Mouse (Mus musculus) hematopoietic stem cell, adult 5-6 weeks (primary cell): Measurements from ENCODE around the gene Ranbp9. TPM values are rescaled to one million over a fixed set of nuclear protein-coding genes. Genes with fewer than 3 reads are reported as not detected.

Source experiments
- ATAC-seq, 2 experiments: fragments of 125-278 bp in 1 of 2; replicated peaks in 1 of 2; 2 replicates each; pipeline ENCODE4 v1.8.0; 2016 to 2017; ENCODE audit warnings: inconsistent platforms in 2 of 2, mild to moderate bottlenecking in 2 of 2, moderate number of reproducible peaks in 2 of 2, low read depth in 1 of 2, moderate TSS enrichment in 1 of 2; ENCODE audit not compliant: low FRiP score in 2 of 2, poor library complexity in 2 of 2, severe bottlenecking in 2 of 2, insufficient read depth in 1 of 2, low TSS enrichment in 1 of 2
- total RNA-seq: library from RNA; stranded (forward); fragments of 172-1452, 232-1000 nt; gene quantifications from 2 replicates; pipeline ENCODE4 v1.2.3, GENCODE M21; 2017

Gene Ranbp9
- total RNA-seq, 1 experiment from 2014 or later: 108 TPM

DNA sequence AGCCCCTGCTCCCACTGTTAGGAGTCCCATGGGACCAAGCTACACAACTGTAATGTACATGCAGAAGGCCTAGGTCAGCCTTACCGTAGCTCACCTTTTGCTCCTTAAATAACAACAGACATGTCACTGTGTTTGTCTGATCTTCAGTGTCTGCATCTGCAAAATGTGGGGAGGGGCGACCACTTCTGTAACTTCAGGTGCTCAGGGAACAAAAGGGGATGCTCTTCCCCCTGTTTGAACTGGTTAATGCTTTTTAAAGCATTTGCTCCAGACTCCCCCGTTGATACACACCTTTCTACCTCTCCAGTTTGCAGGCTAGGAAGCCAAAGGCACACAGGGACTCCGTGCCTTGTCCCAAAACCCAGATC, 19.4 kb upstream of the Ranbp9 start:
- ATAC-seq: no peak

DNA sequence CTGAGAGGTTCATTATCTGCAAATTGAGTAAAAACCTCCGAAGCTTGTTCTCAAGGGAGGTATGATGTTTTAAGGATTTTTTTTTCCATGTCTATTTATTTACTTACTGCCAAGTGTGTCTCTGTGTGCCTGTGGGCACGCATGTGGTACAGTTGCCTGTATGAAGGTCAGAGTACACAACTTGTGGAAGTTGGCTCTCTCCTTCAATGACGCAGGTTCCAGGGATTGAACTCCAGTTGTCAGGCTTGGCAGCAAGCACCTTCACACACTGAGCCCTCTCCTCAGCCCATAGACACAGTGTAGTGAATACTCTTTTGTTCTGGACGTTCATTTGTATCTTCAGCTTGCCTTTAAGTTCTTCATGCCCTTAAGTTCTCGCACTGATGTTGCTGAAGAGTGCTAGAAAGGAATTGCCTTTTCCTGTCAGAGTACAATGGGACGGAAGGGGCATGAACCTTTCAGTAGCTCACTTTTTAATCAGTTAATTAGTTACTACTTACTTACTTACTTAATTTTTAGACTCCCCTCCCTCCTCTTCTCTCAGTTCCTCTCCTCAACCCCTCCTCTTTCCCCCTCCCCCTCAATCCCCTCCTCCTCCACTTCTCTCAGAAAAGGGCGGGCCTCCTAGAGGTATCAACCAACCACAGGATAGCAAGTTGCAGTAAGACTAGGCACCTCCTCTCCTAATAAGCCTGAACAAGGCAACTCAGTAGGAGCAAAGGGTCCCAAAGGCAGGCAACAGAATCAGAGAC, 18.8 kb upstream of the Ranbp9 start:
- no peak for ATAC-seq

- no peak for ATAC-seq
These were observed 17.8 kb upstream of the Ranbp9 start for GRCm38 (mm10) chr13:43498849-43499248.

DNA sequence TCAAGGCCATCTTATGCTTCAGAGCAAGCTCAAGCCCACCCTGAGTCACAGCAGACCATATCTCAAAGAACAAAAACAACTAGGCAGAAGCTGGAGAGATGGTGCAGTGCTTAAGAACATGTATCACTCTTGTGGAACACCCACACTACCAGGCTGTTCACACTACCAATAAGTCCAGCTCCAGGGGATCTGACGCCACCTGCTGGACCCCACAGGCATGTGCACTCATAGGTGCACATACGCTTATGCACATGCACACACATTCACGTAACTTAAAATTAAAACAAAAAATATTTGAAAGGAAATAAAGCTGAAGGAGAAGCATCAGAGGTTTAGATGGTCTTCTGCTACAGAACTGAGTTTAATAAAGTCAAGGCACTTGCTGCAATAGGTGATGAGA, 16.7 kb upstream of the Ranbp9 start:
- ATAC-seq: no peak

GRCm38 (mm10) chr13:43496660-43497059, 15.6 kb upstream of the Ranbp9 start:
- no peak for ATAC-seq

DNA sequence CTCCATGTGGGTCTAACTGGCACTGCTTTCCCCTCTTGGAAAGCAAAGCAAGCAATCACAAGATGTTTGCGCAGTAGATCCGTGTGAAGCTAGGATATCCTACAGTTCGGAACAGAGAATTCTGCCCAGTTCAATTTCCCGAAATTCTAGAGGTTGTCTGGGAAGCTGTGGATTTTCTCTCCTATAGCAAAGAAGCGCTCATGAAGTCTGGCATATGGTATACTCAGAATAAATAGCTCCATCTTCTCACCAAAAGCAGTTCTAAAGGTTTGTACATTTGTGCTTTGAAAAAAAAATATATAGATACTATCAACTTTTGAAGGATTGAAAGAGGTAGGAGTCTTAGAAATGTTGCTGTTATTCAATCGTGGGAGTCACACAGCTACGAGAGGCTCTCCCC, 14.6 kb upstream of the Ranbp9 start:
- no peak for ATAC-seq

GRCm38 (mm10) chr13:43493725-43494124, 12.6 kb upstream of the Ranbp9 start:
- peak in 1 of 2 experiments; percentile 44; a peak in 1 of 4 replicates for ATAC-seq

- no peak for ATAC-seq
These were observed 12.0 kb upstream of the Ranbp9 start for GRCm38 (mm10) chr13:43493058-43493481.

DNA sequence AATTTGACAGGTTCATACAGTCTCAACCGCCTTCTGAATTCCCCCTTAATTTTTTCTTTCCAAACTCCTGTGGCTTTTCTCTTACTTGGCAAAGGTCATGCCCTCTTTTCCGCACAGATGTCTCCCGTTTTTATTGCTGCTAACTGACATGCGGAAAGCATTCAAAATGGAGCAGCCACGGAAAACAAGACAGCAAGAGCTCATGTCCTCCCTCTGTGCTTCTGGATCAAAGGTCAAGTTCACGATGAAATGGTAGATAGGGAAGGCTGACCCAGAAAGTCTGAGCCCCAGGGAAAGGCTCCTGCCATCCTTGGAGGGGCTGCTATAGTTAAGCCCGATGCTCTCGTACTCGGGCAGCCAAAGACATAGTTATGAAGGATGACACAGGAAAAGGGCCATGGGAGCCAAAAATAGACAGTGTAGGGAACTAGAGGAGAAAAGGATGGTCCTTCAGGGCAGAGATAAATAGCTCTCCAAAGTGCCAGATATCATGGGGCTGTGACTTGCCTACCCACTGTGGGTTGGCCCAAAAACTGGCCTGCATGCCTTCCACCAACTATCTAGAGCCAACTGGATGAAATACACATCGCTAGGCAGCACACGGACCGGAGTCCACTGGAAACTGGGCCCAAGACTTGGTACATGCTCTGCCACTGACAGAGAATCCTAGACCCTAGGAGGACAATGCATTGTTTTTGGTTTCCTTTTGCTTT, 5.6 kb upstream of the Ranbp9 start:
- no peak for ATAC-seq

GRCm38 (mm10) chr13:43485278-43485976, 4.3 kb upstream of the Ranbp9 start:
- ATAC-seq: no peak; a peak in 1 of 4 replicates

- ATAC-seq: no peak
These were observed 1.7 kb upstream of the Ranbp9 start for GRCm38 (mm10) chr13:43482782-43483181.

- peak; percentile 3 to 20; a peak in 1 of 4 replicates for ATAC-seq
These were observed 770 bp upstream of the Ranbp9 start for GRCm38 (mm10) chr13:43481859-43482245.

DNA sequence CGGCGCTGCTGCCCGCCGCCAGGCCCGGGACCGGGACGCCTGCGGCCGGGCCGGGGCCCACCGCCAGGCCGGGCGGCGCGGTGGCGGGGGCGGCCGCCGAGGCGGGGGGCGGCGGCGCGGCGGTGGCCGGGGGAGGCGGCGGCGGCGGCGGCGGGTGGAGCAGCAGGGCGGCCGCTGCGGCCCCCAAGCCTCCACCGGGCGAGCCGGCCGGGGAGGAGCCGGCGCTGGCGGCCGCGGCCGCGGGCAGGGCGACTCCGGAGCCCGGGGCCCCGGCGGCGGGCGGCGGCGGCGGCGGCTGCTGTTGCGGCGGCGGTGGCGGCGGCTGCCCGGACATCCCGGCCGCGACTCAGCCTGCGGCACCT, 506 bp downstream of the Ranbp9 start:
- no peak for ATAC-seq

DNA sequence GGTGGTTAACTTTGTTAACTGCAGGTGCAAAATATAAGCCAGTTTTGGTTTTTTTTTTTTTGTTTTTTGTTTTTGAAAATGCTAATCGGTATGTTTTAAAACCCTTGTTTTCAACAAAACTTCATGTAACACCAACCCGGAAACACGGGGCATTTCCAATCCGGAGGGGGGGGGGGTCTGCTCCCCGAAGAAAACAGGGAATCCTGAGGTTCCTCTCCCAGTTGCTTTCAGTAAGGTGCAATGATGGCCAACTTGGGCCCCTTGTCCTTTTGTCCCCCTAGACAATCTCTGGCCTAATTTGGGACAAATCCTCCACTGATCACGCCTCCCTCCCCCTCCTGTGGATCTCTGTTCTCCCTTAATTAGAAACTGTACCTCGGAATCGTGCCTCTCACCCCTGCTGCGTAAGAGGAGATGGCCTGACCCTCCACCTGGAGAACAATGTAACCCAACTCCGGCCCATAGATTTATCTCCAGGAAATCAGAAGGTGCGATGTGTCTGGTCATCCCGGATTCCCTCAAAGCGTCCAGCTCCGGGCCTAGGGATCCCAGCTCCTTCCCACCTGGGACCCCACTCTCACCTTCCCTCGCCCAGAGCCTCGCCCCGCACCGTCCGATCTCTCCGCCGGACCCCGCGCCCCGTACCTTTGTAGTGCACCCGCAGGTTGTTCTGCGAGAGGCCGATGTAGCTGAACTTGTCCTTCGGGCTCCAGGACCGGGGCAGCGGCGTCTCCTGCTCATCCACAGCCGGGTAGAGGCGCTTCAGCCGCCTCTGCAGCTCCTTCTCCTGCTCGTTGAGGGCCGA, 1.1 kb downstream of the Ranbp9 start:
- 0 out of 4 replicates have a peak, but pooled peaks of 1 of the 2 experiments have one; percentile 10 for ATAC-seq

DNA sequence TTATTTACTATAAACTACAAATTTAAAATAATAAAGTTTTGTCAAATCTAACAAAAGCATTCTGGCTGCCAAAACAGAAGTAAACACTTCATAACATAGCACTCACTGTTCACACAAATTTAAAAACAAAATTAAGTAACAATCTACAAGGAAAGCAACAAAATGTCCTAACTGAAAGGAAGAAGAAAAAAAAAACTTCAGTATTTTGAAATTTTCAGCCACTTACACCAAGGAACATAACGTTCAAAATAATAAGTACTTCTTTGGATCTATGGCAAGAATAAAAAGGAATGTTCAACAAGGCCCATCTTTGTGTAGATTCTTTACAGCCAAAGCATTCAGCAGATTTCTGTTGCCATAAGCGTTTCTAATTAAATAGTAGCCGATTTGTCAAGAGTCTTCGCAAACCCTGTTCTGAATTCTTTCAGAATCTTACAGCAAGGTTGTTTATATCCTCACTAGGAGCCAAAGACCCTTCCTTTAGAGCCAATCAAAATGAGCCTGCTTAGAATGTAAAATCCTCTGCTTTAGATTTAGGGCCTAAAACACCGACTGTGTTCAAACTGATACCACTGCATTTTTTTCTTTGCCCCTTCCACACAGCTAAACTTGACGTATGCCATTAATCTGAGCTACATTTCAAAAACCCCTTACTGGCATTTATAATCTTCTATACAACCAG, 1.9 kb downstream of the Ranbp9 start:
- ATAC-seq: no peak

DNA sequence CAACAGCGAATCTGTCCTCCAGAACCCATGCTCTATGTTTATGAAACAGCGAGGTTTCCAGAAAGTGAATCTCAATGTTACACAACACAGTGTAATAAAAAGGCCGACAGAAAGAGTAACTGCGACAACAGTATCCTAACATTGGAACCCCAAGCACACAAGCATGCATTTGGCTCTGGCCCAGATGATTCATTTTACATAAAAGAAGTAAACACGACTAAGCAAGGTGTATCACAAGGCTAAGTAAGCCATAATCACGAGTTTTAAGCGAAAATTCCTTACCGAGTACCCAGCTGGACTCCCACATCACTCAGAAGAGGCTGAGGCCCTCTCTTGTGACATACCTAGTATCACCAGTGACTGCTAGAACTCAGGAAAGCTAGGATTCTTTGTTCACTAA, 2.5 kb downstream of the Ranbp9 start:
- ATAC-seq: no peak

- no peak for ATAC-seq
These were observed 3.9 kb downstream of the Ranbp9 start for GRCm38 (mm10) chr13:43477098-43477697.
